Mouse (Mus musculus): ENCODE measurements at regions not wholly inside any gene's neighbourhood (a gene's known extent, or its start where the extent isn't known, plus 50 kb on each side); places are given as distances from the start of the nearest gene placed in this dataset.
A peak's percentile ranks its signal among the peaks of the same experiment; 100 is the strongest.

- H3K9ac ChIP-seq, result no peak overlapping the region
- no peak overlapping the region for H3K4me3 ChIP-seq (replicated peaks)
- ATAC-seq (ENCODE audit: insufficient number of reproducible peaks, low FRiP score, low TSS enrichment, low read depth), result peak; percentile 80; the same call in 1 of the 2 replicates
- H3K27ac ChIP-seq (replicated peaks), result no peak overlapping the region
- no peaks in the 10 kb centered on the region for H3K4me1 ChIP-seq
- H3K27me3 ChIP-seq, result no peaks in the 10 kb centered on the region
- no peaks in the 10 kb centered on the region for H3K36me3 ChIP-seq
- no peak overlapping the region for H3K4me2 ChIP-seq (replicated peaks)
- no peaks in the 10 kb centered on the region for H3K9me3 ChIP-seq (replicated peaks)
- 52% methylated on average over 7 of the region's 7 CpGs for WGBS
Observed at GRCm38 (mm10) chr5:15850126-15850801, 84.2 kb upstream of the Cacna2d1 start.

- Histone ChIP-seq H3K4me2 (replicated peaks) (no peak overlapping the region), H3K27me3 (no peaks in the 10 kb centered on the region), H3K36me3 (no peaks in the 10 kb centered on the region), H3K9ac (no peak overlapping the region), H3K9me3 (replicated peaks) (no peaks in the 10 kb centered on the region), H3K4me1 (no peaks in the 10 kb centered on the region), H3K4me3 (replicated peaks) (no peak overlapping the region), H3K27ac (replicated peaks) (no peak overlapping the region)
- WGBS, result 88% methylated on average over 1 of the region's 1 CpGs
- no peak for ATAC-seq (ENCODE audit: insufficient number of reproducible peaks, low FRiP score, low TSS enrichment, low read depth)
Observed at GRCm38 (mm10) chr5:15854752-15855151, 79.7 kb upstream of the Cacna2d1 start.

- no peak overlapping the region for H3K27ac ChIP-seq (replicated peaks)
- H3K4me3 ChIP-seq (replicated peaks), result no peak overlapping the region
- ATAC-seq (ENCODE audit: insufficient number of reproducible peaks, low FRiP score, low TSS enrichment, low read depth), result no peak
- H3K9ac ChIP-seq, result no peak overlapping the region
- H3K36me3 ChIP-seq, result no peaks in the 10 kb centered on the region
- 50% methylated on average over 1 of the region's 1 CpGs for WGBS
- H3K27me3 ChIP-seq, result no peaks in the 10 kb centered on the region
- no peaks in the 10 kb centered on the region for H3K9me3 ChIP-seq (replicated peaks)
- H3K4me1 ChIP-seq, result no peaks in the 10 kb centered on the region
- no peak overlapping the region for H3K4me2 ChIP-seq (replicated peaks)
Observed at GRCm38 (mm10) chr5:15857034-15857433, 77.5 kb upstream of the Cacna2d1 start.

- H3K27ac ChIP-seq (replicated peaks), result no peak overlapping the region
- H3K36me3 ChIP-seq, result no peaks in the 10 kb centered on the region
- ATAC-seq (ENCODE audit: insufficient number of reproducible peaks, low FRiP score, low TSS enrichment, low read depth), result no peak
- no peak overlapping the region for H3K4me2 ChIP-seq (replicated peaks)
- no peak overlapping the region for H3K4me3 ChIP-seq (replicated peaks)
- H3K4me1 ChIP-seq, result no peaks in the 10 kb centered on the region
- WGBS, result 84% methylated on average over 3 of the region's 3 CpGs
- H3K27me3 ChIP-seq, result no peaks in the 10 kb centered on the region
- no peak overlapping the region for H3K9ac ChIP-seq
- no peaks in the 10 kb centered on the region for H3K9me3 ChIP-seq (replicated peaks)
Observed at GRCm38 (mm10) chr5:15874065-15874464, 60.4 kb upstream of the Cacna2d1 start.

GRCm38 (mm10) chr5:15883004-15883403 lies 51.5 kb upstream of the Cacna2d1 start:
- Histone ChIP-seq H3K9ac (no peak overlapping the region), H3K4me1 (no peaks in the 10 kb centered on the region), H3K27ac (replicated peaks) (no peak overlapping the region), H3K36me3 (no peaks in the 10 kb centered on the region), H3K4me3 (replicated peaks) (no peak overlapping the region), H3K9me3 (replicated peaks) (no peaks in the 10 kb centered on the region), H3K27me3 (no peaks in the 10 kb centered on the region), H3K4me2 (replicated peaks) (no peak overlapping the region)
- no peak for ATAC-seq (ENCODE audit: insufficient number of reproducible peaks, low FRiP score, low TSS enrichment, low read depth)

Data from embryonic facial prominence, embryonic 15.5 days (tissue).